Mouse (Mus musculus): Measurements from ENCODE around the gene Nfkbid.
"Not testable (repeated sequence)": the region's sequence is repeated elsewhere in the genome, so short reads cannot be mapped to it uniquely, and the experiment has no call there.

The Nfkbid gene

DNA sequence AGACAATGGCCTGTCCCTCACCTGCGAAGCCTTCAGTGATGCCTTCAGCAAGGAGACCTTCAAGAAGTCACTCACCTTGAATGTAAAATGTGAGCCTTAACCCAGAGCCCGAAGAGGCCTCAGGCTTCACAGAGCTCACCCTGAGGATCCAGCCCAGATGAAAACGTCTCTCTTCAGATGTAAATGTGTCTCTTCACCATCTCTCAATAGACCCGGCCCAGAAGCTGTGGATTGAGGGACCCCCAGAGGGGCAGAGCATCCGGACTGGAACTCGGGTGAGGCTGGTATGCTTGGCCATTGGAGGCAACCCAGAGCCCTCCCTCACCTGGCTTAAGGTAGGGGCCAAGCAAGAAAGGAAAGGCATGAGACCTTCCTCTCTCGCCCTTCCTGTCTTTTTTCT, 42.0 kb downstream of the Nfkbid start:
- DNase-seq (ENCODE audit: low read depth in 2 of 2, low spot score in 2 of 2): no peak

DNA sequence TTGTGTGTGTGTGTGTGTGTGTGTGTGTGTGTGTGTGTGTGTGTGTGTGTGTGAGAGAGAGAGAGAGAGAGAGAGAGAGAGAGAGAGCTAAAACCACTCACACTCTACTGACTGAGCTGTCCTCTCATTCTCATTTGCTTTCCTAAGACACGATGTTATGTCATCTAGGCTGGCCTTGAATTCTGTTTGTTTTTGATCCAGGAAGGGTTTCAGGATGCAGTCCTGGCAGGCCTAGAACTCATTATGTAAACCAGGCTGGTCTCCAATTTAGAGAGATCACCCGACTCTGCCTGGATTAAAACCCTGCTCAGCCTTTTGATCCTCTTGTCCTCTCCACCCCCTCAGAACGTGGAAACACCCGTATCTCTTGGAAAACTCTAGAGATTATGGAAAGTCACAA, 42.5 kb downstream of the Nfkbid start:
- no peak for DNase-seq (ENCODE audit: low read depth in 2 of 2, low spot score in 2 of 2)

GRCm38 (mm10) chr7:30464816-30465300, 43.3 kb downstream of the Nfkbid start:
- no peak for DNase-seq (ENCODE audit: low read depth in 2 of 2, low spot score in 2 of 2)

DNA sequence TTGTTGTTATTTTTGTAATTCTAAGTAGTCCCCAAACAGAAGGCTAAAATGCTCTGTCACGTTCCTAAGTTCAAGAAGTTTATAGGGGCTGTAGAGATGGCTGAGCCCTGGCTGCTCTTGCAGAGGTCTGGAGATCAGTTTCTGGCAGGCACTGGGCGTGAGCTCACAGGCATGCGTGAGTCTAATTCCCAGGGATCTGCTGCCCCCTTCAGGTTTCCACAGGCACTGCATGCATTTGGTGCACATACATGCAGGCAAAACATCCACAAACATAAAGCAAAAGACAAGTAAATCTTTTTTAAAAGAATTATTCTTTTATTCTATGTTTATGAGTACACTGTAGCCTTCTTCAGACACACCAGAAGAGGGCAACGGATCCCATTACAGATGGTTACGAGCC, 50.9 kb downstream of the Nfkbid start:
- DNase-seq (ENCODE audit: low read depth in 2 of 2, low spot score in 2 of 2): peak; percentile 22 to 23

DNA sequence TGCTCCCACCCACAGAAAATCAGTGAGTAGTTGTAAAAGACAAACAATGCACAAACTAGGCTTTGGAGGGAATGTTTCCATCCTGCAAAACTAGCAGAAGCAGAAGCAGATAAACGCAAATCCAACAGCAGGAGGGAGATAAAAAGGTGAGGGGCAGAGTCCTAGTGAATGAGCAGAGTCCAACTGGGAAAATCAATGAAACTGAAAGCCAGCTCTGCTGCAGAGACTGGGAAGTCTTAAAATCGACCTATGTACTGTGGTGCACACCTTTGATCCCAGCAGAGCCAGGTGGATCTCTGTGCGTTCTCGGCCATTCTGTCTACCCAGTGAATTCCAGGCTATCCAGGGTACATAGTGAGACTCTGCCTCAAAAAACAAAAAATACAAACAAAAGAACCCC, 53.5 kb downstream of the Nfkbid start:
- DNase-seq (ENCODE audit: low read depth in 2 of 2, low spot score in 2 of 2): no peak

DNA sequence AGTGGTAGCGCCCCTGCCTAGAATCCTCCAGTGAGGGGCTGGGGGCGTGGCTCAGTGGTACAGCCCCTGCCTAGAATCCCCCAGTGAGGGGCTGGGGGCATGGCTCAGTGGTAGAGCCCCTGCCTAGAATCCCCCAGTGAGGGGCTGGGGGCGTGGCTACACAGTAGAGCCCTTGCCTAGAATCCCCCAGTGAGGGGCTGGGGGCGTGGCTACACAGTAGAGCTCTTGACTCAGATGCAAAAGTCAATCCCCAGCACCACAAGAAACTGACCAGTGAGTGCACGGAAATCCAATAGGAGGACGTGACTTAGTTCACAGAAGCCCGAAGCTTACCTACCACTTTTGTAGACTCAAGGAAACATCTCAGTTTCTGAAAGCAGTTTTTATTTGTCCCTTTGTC, 54.6 kb downstream of the Nfkbid start:
- DNase-seq (ENCODE audit: low read depth in 2 of 2, low spot score in 2 of 2): not testable (repeated sequence)

- no peak for DNase-seq (ENCODE audit: low read depth in 2 of 2, low spot score in 2 of 2)
Observed at GRCm38 (mm10) chr7:30477415-30478381, 56.2 kb downstream of the Nfkbid start.
